Mouse (Mus musculus) lung, postnatal 0 days (tissue): ENCODE data around the gene Fndc1.

Experiments
- CTCF ChIP-seq: IDR thresholded peaks from 2 replicates; pipeline ENCODE4 v1.5.1; 2016; ENCODE audit warnings: antibody characterized with exemption, mild to moderate bottlenecking
- EP300 ChIP-seq: IDR thresholded peaks from 2 replicates; pipeline ENCODE4 v1.6.1; 2016; ENCODE audit warnings: antibody characterized with exemption, mild to moderate bottlenecking, control low read depth

- TF ChIP-seq CTCF = no peak
- TF ChIP-seq EP300 = no peak
Observed at GRCm38 (mm10) chr17:7825416-7825815, 1.7 kb downstream of the Fndc1 start.
